Mouse (Mus musculus): ENCODE results near the gene Msh3. TPM values are rescaled to one million over a fixed set of nuclear protein-coding genes. Genes with fewer than 3 reads are reported as not detected.
"Not testable (repeated sequence)": the region's sequence is repeated elsewhere in the genome, so short reads cannot be mapped to it uniquely, and the experiment has no call there.

The Msh3 gene
- 20.8 and 24.8 TPM in 2 replicates for polyA plus RNA-seq (2015; fragmentation: Nextera tagmentation; extraction: Ambion mirVana)

DNA sequence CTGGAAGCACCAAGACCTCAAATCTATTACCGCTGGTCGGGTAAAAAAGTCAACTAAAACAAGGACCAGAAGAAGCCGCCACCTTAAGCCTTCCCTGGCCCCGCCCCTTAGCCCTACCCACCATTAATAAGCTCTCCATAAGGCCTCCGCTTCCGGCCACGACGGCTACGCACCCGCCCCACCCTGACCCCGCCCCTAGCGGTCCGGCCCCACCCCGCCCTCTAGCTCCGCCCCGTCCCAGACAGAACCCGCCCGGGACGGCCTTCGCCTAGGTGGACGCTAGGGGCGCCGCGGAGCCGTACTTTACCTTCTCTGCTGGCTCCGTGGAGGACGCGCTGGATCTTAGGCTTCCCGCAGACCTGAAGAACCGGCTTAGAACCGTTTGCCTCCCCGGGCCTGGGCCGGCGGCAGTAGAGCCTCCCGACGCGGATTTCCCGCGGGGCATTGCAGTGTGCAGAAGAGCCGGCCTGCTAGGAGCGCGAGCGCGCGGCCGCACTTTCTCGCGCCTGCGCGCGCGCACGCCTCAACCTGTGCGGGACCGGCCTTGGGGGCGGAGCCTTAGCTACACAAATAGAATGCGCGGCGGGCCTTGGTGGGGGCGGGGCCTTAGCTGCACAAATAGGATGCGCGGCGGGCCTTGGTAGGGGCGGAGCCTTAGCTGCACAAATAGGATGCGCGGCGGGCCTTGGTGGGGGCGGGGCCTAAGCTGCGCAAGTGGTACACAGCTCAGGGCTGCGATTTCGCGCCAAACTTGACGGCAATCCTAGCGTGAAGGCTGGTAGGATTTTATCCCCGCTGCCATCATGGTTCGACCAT lies at the start of gene Msh3, which contains the start of gene Dhfr:
TSS of gene Msh3 (minus strand) at position 548 of the 816 bp plus-strand sequence.
TSS of gene Dhfr (plus strand) at position 271 of the 816 bp plus-strand sequence.
- Histone ChIP-seq H3K9ac (peak within 1 kb of the TSS; percentile 70), H3K27me3 (replicated peaks) (no peaks in the 10 kb centered on the region), H3K4me3 (replicated peaks) (peak within 1 kb of the TSS; percentile 65), H3K36me3 (no peaks in the 10 kb centered on the region), H3K4me2 (replicated peaks) (peak within 1 kb of the TSS; percentile 94), H3K27ac (peak within 1 kb of the TSS; percentile 95), H3K4me1 (replicated peaks) (peaks cover 6% of the 10 kb centered on the region; the same call in 1 of the 2 replicates), H3K9me3 (no peaks in the 10 kb centered on the region)
- peak; percentile 98 for ATAC-seq
- WGBS = under 1% methylated on average over 76 of the region's 76 CpGs

DNA sequence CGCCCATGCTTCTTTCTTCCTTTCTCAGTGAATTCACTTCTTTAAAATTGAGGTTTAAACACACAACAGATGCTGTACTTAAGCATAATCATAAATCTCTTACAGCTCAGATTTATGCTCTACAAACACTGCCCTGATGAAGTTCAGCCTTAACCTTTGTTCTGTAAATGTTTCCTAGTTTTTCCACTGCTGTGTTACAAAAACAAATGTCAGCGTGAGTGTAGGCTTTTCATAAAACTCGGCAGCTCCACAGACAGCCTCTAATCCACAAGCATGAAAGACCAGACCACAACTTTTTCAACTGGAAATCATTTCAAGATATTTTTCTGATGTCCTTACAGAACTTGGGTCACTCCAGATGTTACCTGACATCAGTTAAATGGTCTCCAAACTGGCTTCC lies 48.7 kb upstream of the Msh3 start:
- WGBS = 62% methylated on average over 3 of the region's 3 CpGs
- Histone ChIP-seq H3K9ac (no peak overlapping the region), H3K9me3 (no peaks in the 10 kb centered on the region), H3K4me3 (replicated peaks) (no peak overlapping the region), H3K36me3 (no peaks in the 10 kb centered on the region), H3K27me3 (replicated peaks) (no peaks in the 10 kb centered on the region), H3K27ac (no peak overlapping the region), H3K4me2 (replicated peaks) (no peak overlapping the region), H3K4me1 (replicated peaks) (no peaks in the 10 kb centered on the region)
- ATAC-seq = no peak

DNA sequence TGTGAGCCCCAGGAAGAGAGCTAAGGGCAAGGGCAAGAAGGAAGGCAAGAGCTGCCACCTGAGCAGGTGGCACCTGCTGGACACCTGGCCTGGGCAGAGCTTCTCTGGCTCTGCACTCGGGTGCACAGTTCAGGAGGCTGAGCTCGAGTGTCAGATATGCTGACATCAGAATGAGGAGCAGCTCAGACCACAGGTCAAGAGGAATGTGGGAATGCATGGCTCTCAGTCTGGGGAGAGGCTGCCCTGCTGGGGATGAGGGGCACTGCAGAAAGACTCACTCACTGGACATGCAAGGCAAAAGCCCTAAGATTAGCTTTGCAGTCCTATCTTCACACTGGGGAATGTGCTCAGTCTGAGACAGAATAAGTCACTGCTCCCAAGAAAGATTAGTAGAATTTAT lies 47.3 kb upstream of the Msh3 start:
- Histone ChIP-seq H3K4me2 (replicated peaks) (no peak overlapping the region), H3K9me3 (no peaks in the 10 kb centered on the region), H3K9ac (no peak overlapping the region), H3K27ac (no peak overlapping the region), H3K4me1 (replicated peaks) (no peaks in the 10 kb centered on the region), H3K4me3 (replicated peaks) (no peak overlapping the region), H3K27me3 (replicated peaks) (no peaks in the 10 kb centered on the region), H3K36me3 (no peaks in the 10 kb centered on the region)
- WGBS = 47% methylated on average over 2 of the region's 2 CpGs
- no peak for ATAC-seq

DNA sequence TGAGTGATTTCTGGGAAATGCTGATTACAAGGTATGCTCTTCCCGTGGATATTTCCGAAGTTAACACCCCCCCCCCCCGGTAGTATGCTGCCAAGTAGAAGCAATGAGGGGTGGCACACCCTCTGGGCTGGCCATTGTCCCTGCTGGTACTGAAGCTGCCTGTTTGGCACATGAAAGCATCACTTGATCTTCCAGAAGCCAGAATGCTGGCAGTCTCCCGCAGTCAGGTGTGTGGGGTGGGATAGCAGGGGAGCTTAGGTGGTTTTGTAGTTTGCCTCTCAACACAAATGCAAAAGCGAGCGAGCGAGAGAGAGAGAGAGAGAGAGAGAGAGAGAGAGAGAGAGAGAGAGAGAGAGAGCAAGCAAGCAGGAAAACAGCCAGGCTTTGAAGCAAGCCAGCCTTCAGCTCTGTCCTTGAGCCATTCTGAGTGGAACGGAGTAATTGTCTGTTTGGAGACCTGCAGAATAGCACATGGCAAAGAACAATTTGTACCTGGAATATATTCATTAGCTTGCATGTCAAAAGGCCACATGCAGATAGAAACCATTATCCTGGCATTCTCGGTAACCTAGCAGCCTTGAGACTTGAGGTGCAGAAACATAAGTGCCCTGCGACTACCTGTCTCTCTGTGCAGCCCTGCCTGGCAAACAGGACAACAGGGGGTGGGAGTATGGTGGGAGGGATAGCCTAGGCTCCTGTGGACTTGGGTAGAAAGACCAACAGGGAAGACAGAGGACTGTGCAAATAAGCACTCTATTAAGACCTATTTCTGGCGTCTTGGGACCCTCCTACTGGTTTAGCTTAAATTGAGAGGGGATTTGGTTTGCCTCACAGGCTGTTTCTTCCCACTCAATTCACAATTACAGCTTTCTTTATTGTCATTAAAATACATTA lies 43.9 kb upstream of the Msh3 start:
- no peaks in the 10 kb centered on the region for H3K36me3 ChIP-seq
- H3K9me3 ChIP-seq = no peaks in the 10 kb centered on the region
- H3K4me2 ChIP-seq (replicated peaks) = no peak overlapping the region
- no peak overlapping the region for H3K4me3 ChIP-seq (replicated peaks)
- ATAC-seq = no peak
- H3K4me1 ChIP-seq (replicated peaks) = no peaks in the 10 kb centered on the region
- 69% methylated on average over 11 of the region's 11 CpGs for WGBS
- no peak overlapping the region for H3K9ac ChIP-seq
- H3K27ac ChIP-seq = no peak overlapping the region
- H3K27me3 ChIP-seq (replicated peaks) = no peaks in the 10 kb centered on the region

DNA sequence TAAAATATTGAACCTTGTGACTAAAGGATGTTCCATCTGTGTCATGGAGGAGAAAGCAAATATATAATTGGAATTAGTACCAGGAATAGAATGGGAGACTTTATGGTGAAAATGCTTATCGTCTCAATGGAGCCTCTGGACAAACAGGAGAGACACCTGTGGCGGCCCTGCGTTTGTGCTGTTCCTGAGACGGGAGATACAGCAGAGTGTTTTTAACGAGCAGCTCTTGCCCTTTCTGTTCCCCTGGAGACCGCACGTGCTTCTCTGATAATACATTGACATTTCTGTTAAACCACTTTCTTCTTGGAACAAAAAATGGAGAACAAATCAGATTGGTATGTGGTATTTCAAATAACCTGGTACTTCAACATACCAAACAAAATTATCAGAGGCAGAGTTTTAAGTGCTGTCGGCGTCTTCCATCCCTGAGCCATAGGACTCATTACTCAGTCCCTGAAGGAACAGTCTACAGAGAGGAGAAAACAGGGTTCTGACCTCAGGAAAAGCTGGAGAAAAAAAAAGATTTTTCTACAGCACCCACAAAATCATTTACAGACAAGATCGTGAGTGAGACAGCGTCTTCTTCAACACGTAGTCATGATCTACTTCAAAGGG lies 38.4 kb upstream of the Msh3 start:
- H3K36me3 ChIP-seq = no peaks in the 10 kb centered on the region
- no peak overlapping the region for H3K27ac ChIP-seq
- no peaks in the 10 kb centered on the region for H3K27me3 ChIP-seq (replicated peaks)
- H3K9ac ChIP-seq = no peak overlapping the region
- H3K4me3 ChIP-seq (replicated peaks) = no peak overlapping the region
- no peaks in the 10 kb centered on the region for H3K4me1 ChIP-seq (replicated peaks)
- no peak for ATAC-seq
- H3K4me2 ChIP-seq (replicated peaks) = no peak overlapping the region
- no peaks in the 10 kb centered on the region for H3K9me3 ChIP-seq
- WGBS = 79% methylated on average over 12 of the region's 12 CpGs

DNA sequence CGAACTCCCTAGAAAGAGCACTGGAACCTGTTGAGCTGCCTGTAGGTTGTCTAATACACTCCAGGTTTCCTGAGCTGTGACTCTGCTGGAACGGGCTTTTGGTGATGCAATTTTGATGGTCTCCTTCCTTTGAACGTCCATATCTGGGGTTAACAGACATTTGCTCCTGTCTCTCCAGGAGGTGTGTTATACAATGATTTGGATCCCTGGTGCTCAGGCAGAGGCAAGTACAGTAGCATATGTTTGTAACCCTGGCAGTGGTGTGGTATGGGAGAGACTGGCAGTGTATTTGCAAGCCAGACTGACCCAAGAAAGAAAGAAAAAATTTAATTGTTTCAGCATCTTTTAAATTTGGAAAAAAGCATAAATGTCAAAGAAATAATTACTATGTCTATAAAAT lies 32.6 kb upstream of the Msh3 start:
- Histone ChIP-seq H3K9ac (no peak overlapping the region), H3K4me3 (replicated peaks) (no peak overlapping the region), H3K36me3 (0 out of 2 replicates have a peak, but pooled peaks cover 2% of the 10 kb centered on the region), H3K4me2 (replicated peaks) (no peak overlapping the region), H3K4me1 (replicated peaks) (no peaks in the 10 kb centered on the region), H3K27ac (no peak overlapping the region), H3K9me3 (no peaks in the 10 kb centered on the region), H3K27me3 (replicated peaks) (no peaks in the 10 kb centered on the region)
- 91% methylated on average over 3 of the region's 3 CpGs for WGBS
- ATAC-seq = no peak

DNA sequence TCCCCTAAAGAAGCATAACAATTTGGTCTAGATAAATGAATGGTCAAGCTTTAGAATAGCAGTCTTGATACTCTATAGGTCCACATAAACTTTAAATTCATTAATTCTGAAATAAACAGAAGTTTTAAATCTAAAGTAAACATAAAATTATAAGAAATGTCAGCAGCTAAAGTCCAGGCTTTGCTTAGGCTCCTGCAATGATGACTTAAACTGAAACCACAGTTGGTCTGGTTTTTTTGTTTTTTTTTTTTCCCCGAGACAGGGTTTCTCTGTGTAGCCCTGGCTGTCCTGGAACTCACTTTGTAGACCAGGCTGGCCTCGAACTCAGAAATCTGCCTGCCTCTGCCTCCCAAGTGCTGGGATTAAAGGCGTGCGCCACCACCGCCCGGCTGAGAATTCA lies 16.7 kb upstream of the Msh3 start:
- H3K9ac ChIP-seq; H3K9me3 ChIP-seq; H3K27ac ChIP-seq; H3K36me3 ChIP-seq; ATAC-seq; H3K27me3 ChIP-seq (replicated peaks); H3K4me2 ChIP-seq (replicated peaks); H3K4me1 ChIP-seq (replicated peaks); H3K4me3 ChIP-seq (replicated peaks): not testable (repeated sequence)
- 94% methylated on average over 6 of the region's 6 CpGs for WGBS

DNA sequence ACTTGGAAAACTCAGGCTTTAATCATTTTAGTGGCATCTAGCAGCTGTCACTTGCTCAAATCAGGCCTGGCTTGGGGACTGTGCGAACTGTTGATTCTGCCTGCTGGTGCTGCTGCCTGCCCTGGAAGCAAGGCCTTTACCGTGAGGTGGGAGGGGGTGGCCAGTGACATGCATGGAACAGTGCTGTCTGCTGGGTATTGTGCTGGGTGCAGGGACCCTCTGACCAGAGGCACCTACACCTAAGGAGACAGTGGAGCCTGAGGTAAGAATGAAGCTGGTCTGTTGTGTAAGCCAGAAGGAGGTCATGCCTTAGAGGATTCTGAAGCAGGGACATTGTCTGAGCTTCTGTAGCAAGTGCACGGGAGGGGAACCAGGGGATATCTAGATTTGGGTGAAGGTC lies 16.0 kb upstream of the Msh3 start:
- no peak overlapping the region for H3K4me3 ChIP-seq (replicated peaks)
- no peak overlapping the region for H3K9ac ChIP-seq
- no peaks in the 10 kb centered on the region for H3K4me1 ChIP-seq (replicated peaks)
- WGBS = 85% methylated on average over 3 of the region's 3 CpGs
- no peak for ATAC-seq
- no peaks in the 10 kb centered on the region for H3K27me3 ChIP-seq (replicated peaks)
- no peak overlapping the region for H3K27ac ChIP-seq
- H3K4me2 ChIP-seq (replicated peaks) = no peak overlapping the region
- H3K36me3 ChIP-seq = 0 out of 2 replicates have a peak, but pooled peaks cover 9% of the 10 kb centered on the region
- H3K9me3 ChIP-seq = no peaks in the 10 kb centered on the region

DNA sequence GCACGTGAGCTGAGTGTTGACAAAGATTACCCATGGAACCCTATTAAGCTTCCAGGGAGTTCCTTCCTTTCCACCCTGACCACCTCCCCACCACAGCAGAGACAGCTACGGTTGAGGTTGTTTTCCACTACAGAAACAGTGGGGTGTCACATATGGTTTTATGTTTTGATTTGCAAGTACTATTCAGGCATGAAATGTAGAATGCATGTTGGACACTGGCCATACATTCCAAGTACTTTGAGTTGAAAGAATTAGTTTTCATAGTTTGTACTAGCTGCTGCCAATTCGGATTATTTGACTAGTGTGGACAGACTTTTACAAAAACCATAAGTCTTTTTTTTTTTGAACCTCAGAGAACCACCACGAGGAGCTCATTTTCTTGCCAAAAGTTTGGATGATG lies 10.5 kb upstream of the Msh3 start:
- Histone ChIP-seq H3K36me3 (0 out of 2 replicates have a peak, but pooled peaks cover 12% of the 10 kb centered on the region), H3K4me1 (replicated peaks) (no peaks in the 10 kb centered on the region), H3K4me3 (replicated peaks) (no peak overlapping the region), H3K9ac (no peak overlapping the region), H3K9me3 (no peaks in the 10 kb centered on the region), H3K4me2 (replicated peaks) (no peak overlapping the region), H3K27me3 (replicated peaks) (no peaks in the 10 kb centered on the region), H3K27ac (no peak overlapping the region)
- ATAC-seq = no peak
- WGBS = 69% methylated on average over 4 of the region's 4 CpGs

DNA sequence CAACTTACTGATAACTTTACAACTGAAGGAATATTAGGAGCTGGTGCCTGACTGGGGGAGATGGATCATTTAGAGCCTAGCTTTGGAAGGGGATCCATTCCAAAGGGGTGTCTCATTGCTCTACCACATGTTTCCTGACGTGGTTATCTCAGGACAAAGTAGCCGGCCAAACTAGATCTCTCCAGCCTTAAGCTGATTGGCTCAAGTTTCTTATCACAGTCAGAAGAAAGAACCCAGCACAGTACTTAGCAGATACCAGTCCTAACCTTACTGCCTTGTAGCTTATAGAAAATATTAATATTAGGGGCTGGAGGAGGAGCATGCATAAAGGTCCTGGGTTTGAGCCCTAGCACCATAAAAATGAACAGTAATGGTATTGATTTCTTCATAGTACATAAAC lies 6.8 kb upstream of the Msh3 start:
- Histone ChIP-seq H3K9ac (no peak overlapping the region), H3K27me3 (replicated peaks) (no peaks in the 10 kb centered on the region), H3K4me2 (replicated peaks) (no peak overlapping the region), H3K4me1 (replicated peaks) (no peaks in the 10 kb centered on the region), H3K4me3 (replicated peaks) (no peak overlapping the region), H3K27ac (no peak overlapping the region), H3K9me3 (no peaks in the 10 kb centered on the region), H3K36me3 (0 out of 2 replicates have a peak, but pooled peaks cover 4% of the 10 kb centered on the region)
- no peak for ATAC-seq
- WGBS = 78% methylated on average over 2 of the region's 2 CpGs

DNA sequence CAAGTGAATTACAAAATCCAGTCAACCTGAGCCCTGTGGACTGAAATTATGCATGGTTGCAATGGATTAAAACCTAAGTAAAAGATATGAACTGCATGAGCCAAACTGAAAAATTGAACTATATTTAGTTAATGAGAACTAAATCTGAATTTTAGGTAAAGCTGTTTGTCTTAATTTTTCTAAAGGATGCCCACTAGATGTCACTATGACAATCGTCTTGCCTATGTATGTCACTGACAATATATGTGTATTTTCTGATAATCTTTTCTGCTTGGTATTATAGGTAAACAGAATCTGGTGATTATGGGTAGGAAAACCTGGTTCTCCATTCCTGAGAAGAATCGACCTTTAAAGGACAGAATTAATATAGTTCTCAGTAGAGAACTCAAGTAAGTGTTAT lies 2.8 kb upstream of the Msh3 start:
- Histone ChIP-seq H3K27ac (no peak overlapping the region), H3K4me3 (replicated peaks) (no peak overlapping the region), H3K27me3 (replicated peaks) (no peaks in the 10 kb centered on the region), H3K9me3 (no peaks in the 10 kb centered on the region), H3K4me1 (replicated peaks) (peaks cover 6% of the 10 kb centered on the region; the same call in 1 of the 2 replicates), H3K36me3 (0 out of 2 replicates have a peak, but pooled peaks cover 4% of the 10 kb centered on the region), H3K4me2 (replicated peaks) (no peak overlapping the region), H3K9ac (no peak overlapping the region)
- 57% methylated on average over 2 of the region's 2 CpGs for WGBS
- no peak for ATAC-seq

DNA sequence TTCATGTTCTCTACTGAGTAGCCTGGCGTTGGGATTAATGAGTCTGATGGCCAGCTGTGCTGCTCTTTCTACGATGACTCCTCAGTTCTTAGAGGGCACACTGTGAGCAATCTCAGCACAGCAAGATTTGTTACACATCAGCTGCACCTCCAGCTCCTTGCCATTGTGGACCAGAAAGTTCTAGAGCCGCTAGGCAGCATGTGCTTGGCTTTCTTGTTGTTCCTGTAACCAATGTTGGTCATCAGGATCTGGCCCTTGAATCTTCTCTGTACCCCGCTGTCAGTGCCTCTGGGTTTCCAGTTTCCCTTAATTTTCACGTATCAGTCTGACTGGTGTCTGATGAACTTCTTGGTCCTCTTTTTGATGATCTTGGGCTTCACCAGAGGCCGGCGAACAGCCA lies 1.6 kb upstream of the Msh3 start:
- no peaks in the 10 kb centered on the region for H3K27me3 ChIP-seq (replicated peaks)
- 0 out of 2 replicates have a peak overlapping the region, but pooled peaks have one; percentile 12 for H3K9ac ChIP-seq
- 79% methylated on average over 7 of the region's 7 CpGs for WGBS
- H3K36me3 ChIP-seq = 0 out of 2 replicates have a peak, but pooled peaks cover 4% of the 10 kb centered on the region
- H3K4me3 ChIP-seq (replicated peaks) = peak overlapping the region; percentile 65; the same call in 1 of the 2 replicates
- no peak for ATAC-seq
- H3K9me3 ChIP-seq = no peaks in the 10 kb centered on the region
- H3K4me1 ChIP-seq (replicated peaks) = peaks cover 6% of the 10 kb centered on the region; the same call in 1 of the 2 replicates
- H3K27ac ChIP-seq = no peak overlapping the region
- H3K4me2 ChIP-seq (replicated peaks) = peak overlapping the region; percentile 94
